Mouse (Mus musculus): Measurements from ENCODE around the gene 2210408I21Rik. TPM values are rescaled to one million over a fixed set of nuclear protein-coding genes. Genes with fewer than 3 reads are reported as not detected.

The 2210408I21Rik gene
- polyA plus RNA-seq, 2 experiments, result 0.78 to 2.9 TPM

DNA sequence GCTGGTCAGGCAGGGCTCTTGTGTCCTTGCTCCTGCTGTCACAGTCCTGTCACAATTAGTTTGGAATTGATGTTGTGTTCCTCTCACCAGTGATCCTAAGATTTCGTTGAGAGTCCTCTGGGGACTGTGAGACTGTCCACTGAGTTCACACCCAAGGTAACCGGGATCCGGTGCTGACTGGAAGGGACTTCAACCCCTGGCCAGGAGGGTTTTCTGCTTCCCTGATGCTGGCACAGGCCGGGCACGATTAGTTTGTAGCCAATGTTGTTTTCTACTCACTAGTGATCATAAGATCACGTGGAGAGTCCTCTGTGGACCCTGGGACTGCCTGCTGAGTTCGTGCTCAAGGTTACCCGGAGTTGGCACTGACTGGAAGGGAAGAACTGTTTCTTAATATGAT, 55.3 kb downstream of the 2210408I21Rik start:
- Histone ChIP-seq H3K9me3 (ENCODE audit: control insufficient read depth, low read length) (no peaks in the 10 kb centered on the region), H3K4me1 (replicated peaks; ENCODE audit: control insufficient read depth in 2 of 2, insufficient read depth in 2 of 2, low read length in 1 of 2) (no peaks in the 10 kb centered on the region), H3K4me2 (ENCODE audit: low read depth) (no peak overlapping the region), H3K9ac (replicated peaks) (no peak overlapping the region), H3K27ac (no peak overlapping the region), H3K4me3 (ENCODE audit: insufficient read depth in 1 of 2, low read depth in 2 of 2, low read length in 2 of 2) (no peak overlapping the region), H3K27me3 (ENCODE audit: control insufficient read depth, insufficient read depth, low read length) (no peaks in the 10 kb centered on the region), H3K36me3 (replicated peaks; ENCODE audit: control insufficient read depth, insufficient read depth, low read depth) (no peaks in the 10 kb centered on the region)
- TF ChIP-seq CTCF (IDR thresholded peaks at IDR 0.05; ENCODE audit: low read depth) (no peak), EP300 (IDR thresholded peaks at IDR 0.05; ENCODE audit: low read depth) (no peak)
- ATAC-seq (ENCODE audit: insufficient read depth) (no peak), DNase-seq (ENCODE audit: low read depth in 3 of 3, low spot score in 3 of 3) (no peak)
- 69% methylated on average over 8 of the region's 8 CpGs for WGBS (ENCODE audit: insufficient replicate concordance)

DNA sequence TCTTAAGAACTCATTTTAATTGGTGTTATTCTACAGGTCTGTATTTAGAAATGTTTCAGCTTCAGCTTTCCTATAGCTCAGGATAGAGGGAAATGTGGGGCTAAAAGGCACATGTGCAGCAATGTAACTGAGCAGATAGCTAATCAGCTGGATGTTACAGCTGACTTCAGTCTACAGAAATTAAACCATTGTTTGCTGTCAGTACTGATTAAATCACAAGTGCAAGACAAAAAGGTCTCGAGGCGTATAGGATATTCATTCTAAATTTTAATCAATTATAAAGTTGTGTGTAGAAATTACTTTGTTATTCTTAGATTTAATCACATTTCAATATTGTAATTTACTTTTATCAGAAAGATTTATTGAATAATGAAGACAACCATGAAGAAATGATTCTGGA, 56.9 kb downstream of the 2210408I21Rik start:
- Histone ChIP-seq H3K9me3 (ENCODE audit: control insufficient read depth, low read length) (no peaks in the 10 kb centered on the region), H3K4me3 (ENCODE audit: insufficient read depth in 1 of 2, low read depth in 2 of 2, low read length in 2 of 2) (no peak overlapping the region), H3K27ac (no peak overlapping the region), H3K36me3 (replicated peaks; ENCODE audit: control insufficient read depth, insufficient read depth, low read depth) (no peaks in the 10 kb centered on the region), H3K4me1 (replicated peaks; ENCODE audit: control insufficient read depth in 2 of 2, insufficient read depth in 2 of 2, low read length in 1 of 2) (no peaks in the 10 kb centered on the region), H3K4me2 (ENCODE audit: low read depth) (no peak overlapping the region), H3K27me3 (ENCODE audit: control insufficient read depth, insufficient read depth, low read length) (no peaks in the 10 kb centered on the region), H3K9ac (replicated peaks) (no peak overlapping the region)
- DNase-seq (ENCODE audit: low read depth in 3 of 3, low spot score in 3 of 3) (no peak), ATAC-seq (ENCODE audit: insufficient read depth) (no peak)
- 65% methylated on average over 2 of the region's 2 CpGs for WGBS (ENCODE audit: insufficient replicate concordance)
- TF ChIP-seq EP300 (IDR thresholded peaks at IDR 0.05; ENCODE audit: low read depth) (no peak), CTCF (IDR thresholded peaks at IDR 0.05; ENCODE audit: low read depth) (no peak)

DNA sequence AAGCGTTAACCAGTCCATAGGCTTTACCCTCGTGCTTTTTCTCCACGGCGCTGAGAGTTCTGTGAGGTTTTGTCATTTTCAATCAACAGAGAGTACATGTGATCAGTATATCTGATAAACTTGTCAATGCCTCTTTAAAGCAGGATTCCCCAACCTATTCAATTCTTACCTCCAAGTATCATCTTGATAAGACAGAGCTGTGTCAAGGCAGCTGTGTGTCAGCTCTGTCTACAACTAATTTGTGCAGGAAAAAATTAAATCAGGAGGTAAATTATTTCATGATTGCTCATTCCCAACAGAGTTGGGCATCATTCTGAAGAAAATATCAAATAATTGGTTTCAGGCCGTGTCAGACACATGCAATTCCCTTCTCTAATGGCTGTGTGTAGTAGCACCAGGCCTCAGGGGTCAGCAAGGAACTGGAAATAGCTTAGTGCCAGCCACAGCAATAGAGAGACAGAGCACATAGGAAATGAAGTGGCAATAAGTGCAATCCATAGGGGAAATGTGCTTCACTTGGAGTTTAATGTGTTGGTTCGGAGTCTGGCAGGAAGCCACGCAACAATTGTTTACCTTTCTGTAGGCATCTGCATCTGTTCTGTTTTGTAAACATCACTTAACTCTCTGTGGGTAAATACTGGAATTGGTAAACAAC, 73.6 kb downstream of the 2210408I21Rik start:
- Histone ChIP-seq H3K4me2 (ENCODE audit: low read depth) (no peak overlapping the region), H3K4me1 (replicated peaks; ENCODE audit: control insufficient read depth in 2 of 2, insufficient read depth in 2 of 2, low read length in 1 of 2) (no peaks in the 10 kb centered on the region), H3K9ac (replicated peaks) (no peak overlapping the region), H3K9me3 (ENCODE audit: control insufficient read depth, low read length) (no peaks in the 10 kb centered on the region), H3K36me3 (replicated peaks; ENCODE audit: control insufficient read depth, insufficient read depth, low read depth) (no peaks in the 10 kb centered on the region), H3K27ac (no peak overlapping the region), H3K27me3 (ENCODE audit: control insufficient read depth, insufficient read depth, low read length) (no peaks in the 10 kb centered on the region), H3K4me3 (ENCODE audit: insufficient read depth in 1 of 2, low read depth in 2 of 2, low read length in 2 of 2) (no peak overlapping the region)
- DNase-seq (ENCODE audit: low read depth in 3 of 3, low spot score in 3 of 3) (no peak), ATAC-seq (ENCODE audit: insufficient read depth) (no peak)
- TF ChIP-seq EP300 (IDR thresholded peaks at IDR 0.05; ENCODE audit: low read depth) (no peak), CTCF (IDR thresholded peaks at IDR 0.05; ENCODE audit: low read depth) (no peak)
- 69% methylated on average over 7 of the region's 7 CpGs for WGBS (ENCODE audit: insufficient replicate concordance)

DNA sequence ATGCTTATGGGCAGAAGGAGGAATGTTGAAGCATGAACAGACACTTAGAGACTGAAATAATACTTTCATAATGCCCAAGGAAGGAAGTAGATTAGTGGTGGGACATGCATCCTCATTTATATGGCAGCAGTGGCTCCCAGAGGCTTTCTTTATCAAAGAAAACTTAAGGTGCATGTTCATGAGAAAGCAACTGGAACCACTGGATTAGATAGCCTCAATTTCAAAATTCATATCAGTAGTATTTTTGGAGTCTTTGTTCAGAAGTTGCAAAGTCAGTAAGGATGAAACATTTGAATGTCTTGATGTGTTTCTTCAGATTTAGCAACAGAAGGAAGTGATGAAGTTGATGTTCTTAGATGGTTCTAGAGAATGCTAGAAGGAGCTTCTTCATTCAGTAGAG, 77.9 kb downstream of the 2210408I21Rik start:
- ATAC-seq (ENCODE audit: insufficient read depth) (no peak), DNase-seq (ENCODE audit: low read depth in 3 of 3, low spot score in 3 of 3) (no peak)
- Histone ChIP-seq H3K4me1 (replicated peaks; ENCODE audit: control insufficient read depth in 2 of 2, insufficient read depth in 2 of 2, low read length in 1 of 2) (no peaks in the 10 kb centered on the region), H3K27ac (no peak overlapping the region), H3K4me3 (ENCODE audit: insufficient read depth in 1 of 2, low read depth in 2 of 2, low read length in 2 of 2) (no peak overlapping the region), H3K36me3 (replicated peaks; ENCODE audit: control insufficient read depth, insufficient read depth, low read depth) (no peaks in the 10 kb centered on the region), H3K4me2 (ENCODE audit: low read depth) (no peak overlapping the region), H3K9me3 (ENCODE audit: control insufficient read depth, low read length) (no peaks in the 10 kb centered on the region), H3K27me3 (ENCODE audit: control insufficient read depth, insufficient read depth, low read length) (no peaks in the 10 kb centered on the region), H3K9ac (replicated peaks) (no peak overlapping the region)
- no peak for TF ChIP-seq CTCF (IDR thresholded peaks at IDR 0.05; ENCODE audit: low read depth)
- TF ChIP-seq EP300 (IDR thresholded peaks at IDR 0.05; ENCODE audit: low read depth), result no peak

DNA sequence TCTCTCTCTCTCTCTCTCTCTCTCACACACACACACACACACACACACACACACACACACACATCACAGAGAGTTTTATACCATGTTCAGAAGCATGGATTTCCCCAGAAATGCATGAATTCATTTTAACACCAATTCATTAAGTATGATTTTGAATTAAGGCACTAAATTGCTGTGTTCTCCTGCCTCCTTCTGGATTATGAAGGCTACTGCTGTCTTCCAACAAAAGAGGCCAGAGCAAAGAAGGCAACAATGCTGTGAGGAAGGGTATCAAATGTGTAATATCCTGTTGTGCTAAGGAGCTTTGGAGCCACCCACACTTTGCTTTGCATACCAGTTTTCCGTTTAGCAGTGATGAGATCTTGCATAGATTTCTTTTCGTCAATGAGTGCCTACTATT, 80.1 kb downstream of the 2210408I21Rik start:
- Histone ChIP-seq H3K36me3 (replicated peaks; ENCODE audit: control insufficient read depth, insufficient read depth, low read depth) (no peaks in the 10 kb centered on the region), H3K27ac (no peak overlapping the region), H3K4me2 (ENCODE audit: low read depth) (no peak overlapping the region), H3K9ac (replicated peaks) (no peak overlapping the region), H3K4me3 (ENCODE audit: insufficient read depth in 1 of 2, low read depth in 2 of 2, low read length in 2 of 2) (no peak overlapping the region), H3K27me3 (ENCODE audit: control insufficient read depth, insufficient read depth, low read length) (no peaks in the 10 kb centered on the region), H3K9me3 (ENCODE audit: control insufficient read depth, low read length) (no peaks in the 10 kb centered on the region), H3K4me1 (replicated peaks; ENCODE audit: control insufficient read depth in 2 of 2, insufficient read depth in 2 of 2, low read length in 1 of 2) (no peaks in the 10 kb centered on the region)
- ATAC-seq (ENCODE audit: insufficient read depth) (no peak), DNase-seq (ENCODE audit: low read depth in 3 of 3, low spot score in 3 of 3) (no peak)
- 60% methylated on average over 2 of the region's 2 CpGs for WGBS (ENCODE audit: insufficient replicate concordance)
- TF ChIP-seq CTCF (IDR thresholded peaks at IDR 0.05; ENCODE audit: low read depth), result peak; percentile 21; the same call in 1 of the 2 replicates
- TF ChIP-seq EP300 (IDR thresholded peaks at IDR 0.05; ENCODE audit: low read depth), result no peak

Measured in liver, embryonic 14.5 days (tissue).